In the genomic region with DNA sequence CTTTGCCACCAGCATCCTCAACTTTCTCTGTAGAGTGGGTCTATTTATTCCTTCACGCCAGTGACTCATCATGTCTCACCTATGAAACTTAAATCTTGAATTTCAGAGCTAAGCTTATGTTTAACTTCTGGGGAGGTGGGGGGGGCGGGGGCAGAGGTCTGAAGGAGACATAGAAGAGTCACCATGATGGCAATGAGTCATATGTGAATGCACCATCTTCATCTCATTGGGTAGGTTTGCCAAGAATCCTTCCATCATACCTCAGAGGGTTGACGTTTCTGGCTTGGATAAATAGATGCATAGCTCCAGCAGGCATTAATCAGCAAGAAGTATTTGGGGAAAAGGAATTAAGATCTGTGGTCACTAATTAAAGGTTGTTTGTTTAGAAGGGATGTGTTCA, we compare ENCODE assay signal across 19 mouse cellular contexts.
A peak's percentile ranks its signal among the peaks of the same experiment; 100 is the strongest.
DNase-seq lines count a peak whose midpoint lies in the region; ATAC-seq and TF ChIP-seq lines count a peak whose summit lies in the region.
"Had no signal": no experiment of that assay in that cellular context is flagged by ENCODE, and none has a peak within 500 bp of the region (broad histone marks: within the 10 kb centered on the region; RNA-seq: fewer than 3 reads in every experiment).

No protein-coding gene starts in this region.

- intact Hi-C loops in gastrocnemius, adult 2 months (cut with DNase I) = no loop called here

- TF ChIP-seq CTCF in Patski (IDR thresholded peaks at IDR 0.05) = no peak
- no peak for TF ChIP-seq CTCF in gastrocnemius, adult 2 months (IDR thresholded peaks at IDR 0.05)

- peak; percentile 16 for DNase-seq in Muller cell, postnatal 12 days (ENCODE audit: inconsistent ontology term)
- peak; percentile 60 for DNase-seq in Patski (ENCODE audit: low read depth, low spot score)
- no peak for DNase-seq in gastrocnemius, adult 2 months
- DNase-seq in urinary bladder, postnatal 4 days (ENCODE audit: low spot score in 2 of 2) = no peak
- DNase-seq: adrenal gland, adult 2 months; adrenal gland, adult 8-10 months; adrenal gland, postnatal 10 days; adrenal gland, postnatal 14 days; adrenal gland, postnatal 25 days; adrenal gland, postnatal 36 days; B cell, adult 2 months; cerebellum, adult 11 months; cerebellum, adult 11-12 months; cerebellum, adult 18-20 months; cerebellum, adult 2 months; cerebellum, adult 8-10 months had no signal

- in situ Hi-C loops in Patski (cut with MboI; ENCODE audit: low pct_unique_long_range_greater_than_20kb) = no loop called here

- CTCF ChIA-PET in Patski (lab: Charles Lee) = interaction anchor here (1.5 kb wide), 1 partner anchor 9 kb away, joined by 5 read pairs; no protein-coding TSS in a partner anchor

- ATAC-seq in Patski = peak; percentile 55
- ATAC-seq: activated CD4-positive, CD25-positive, alpha-beta regulatory T cell, adult 4 months; CD4-positive, CD25-positive, alpha-beta regulatory T cell, adult 4 months had no signal

- H3K27ac ChIP-seq in gastrocnemius, adult 2 months = no peak overlapping the region

- POLR2A ChIA-PET in Patski (lab: Charles Lee) = interaction anchor here (0.5 to 1.4 kb wide), 3 partner anchors 23 to 31 kb away, joined by 3 read pairs; no protein-coding TSS in a partner anchor

- no peak overlapping the region for H3K4me3 ChIP-seq in gastrocnemius, adult 2 months

- H3K27me3 ChIP-seq in Patski = no peaks in the 10 kb centered on the region
- H3K27me3 ChIP-seq: CH12.LX had no signal

Comparison
In these comparisons a context has a peak if more than half of its experiments do, and no peak if none do; other contexts are left out.
1. DNase-seq: peak in Muller cell, postnatal 12 days (single experiment) and Patski (single experiment); none in gastrocnemius, adult 2 months (single experiment) and urinary bladder, postnatal 4 days (0 of 2).